Mouse (Mus musculus) olfactory bulb, adult 2 months (tissue): ENCODE results near the gene Gprin3. TPM values are rescaled to one million over a fixed set of nuclear protein-coding genes. Genes with fewer than 3 reads are reported as not detected.

Experiments used
- H3K27ac ChIP-seq: fragments of 200-500 bp; 2 replicates; pipeline ENCODE4 v1.5.1; 2012; ENCODE audit warnings: low read depth, low read length; ENCODE audit not compliant: insufficient read depth
- H3K4me1 ChIP-seq: fragments of 200-500 bp; 2 replicates; pipeline ENCODE4 v1.6.1; 2012; ENCODE audit warnings: low read length; ENCODE audit not compliant: control insufficient read depth, insufficient read depth
- H3K4me3 ChIP-seq: fragments of 200-500 bp; 2 replicates; pipeline ENCODE4 v1.5.1; 2012; ENCODE audit warnings: mild to moderate bottlenecking, low read depth, low read length, moderate library complexity; ENCODE audit not compliant: insufficient read depth
- CTCF ChIP-seq: fragments of 200-500 bp; IDR thresholded peaks from 2 replicates; pipeline ENCODE4 v1.5.1; 2012; ENCODE audit warnings: low read depth, mild to moderate bottlenecking, low read length, moderate library complexity; ENCODE audit not compliant: insufficient read depth
- POLR2A ChIP-seq: fragments of 200-500 bp; IDR thresholded peaks from 2 replicates; pipeline ENCODE4 v1.6.1; 2012; ENCODE audit warnings: mild to moderate bottlenecking, low read depth, low read length, moderate library complexity; ENCODE audit not compliant: insufficient read depth
- WGBS: fragments of 180-500 bp; shearing (Covaris S2); methylation state at CpG from one replicate; pipeline ENCODE4 v1.1.7; 2018; 5-methylcytosine and 5-hydroxymethylcytosine counted together
- polyA plus RNA-seq: library from polyadenylated mRNA; stranded (reverse); fragments of >200 nt; gene quantifications from 2 replicates; pipeline ENCODE4 v1.2.4, GENCODE M21; 2012; ENCODE audit warnings: low replicate concordance; ENCODE audit not compliant: missing spikeins, insufficient read depth, insufficient read length

Gene Gprin3
- polyA plus RNA-seq, 1 experiment = not detected

- TF ChIP-seq POLR2A (no peak), CTCF (no peak)
- 100% methylated on average over 1 of the region's 1 CpGs for WGBS
- H3K27ac ChIP-seq = no peak overlapping the region
- H3K4me3 ChIP-seq = no peak overlapping the region
- peaks cover 8% of the 10 kb centered on the region for H3K4me1 ChIP-seq
Measured at GRCm38 (mm10) chr6:59423836-59424235, 2.3 kb downstream of the Gprin3 start.

- 57% methylated on average over 3 of the region's 3 CpGs for WGBS
- no peak for TF ChIP-seq CTCF
- no peak for TF ChIP-seq POLR2A
- no peak overlapping the region for H3K27ac ChIP-seq
- H3K4me3 ChIP-seq = no peak overlapping the region
- no peaks in the 10 kb centered on the region for H3K4me1 ChIP-seq
Measured at GRCm38 (mm10) chr6:59419264-59419663, 6.8 kb downstream of the Gprin3 start.

GRCm38 (mm10) chr6:59418659-59419058 lies 7.4 kb downstream of the Gprin3 start:
- Histone ChIP-seq H3K27ac (no peak overlapping the region), H3K4me1 (no peaks in the 10 kb centered on the region), H3K4me3 (no peak overlapping the region)
- 85% methylated on average over 2 of the region's 2 CpGs for WGBS
- TF ChIP-seq POLR2A (no peak), CTCF (no peak)

- TF ChIP-seq CTCF (no peak), POLR2A (no peak)
- 95% methylated on average over 6 of the region's 6 CpGs for WGBS
- no peaks in the 10 kb centered on the region for H3K4me1 ChIP-seq
- H3K4me3 ChIP-seq = no peak overlapping the region
- no peak overlapping the region for H3K27ac ChIP-seq
Measured at GRCm38 (mm10) chr6:59414816-59415215, 11.3 kb downstream of the Gprin3 start.

- Histone ChIP-seq H3K4me1 (no peaks in the 10 kb centered on the region), H3K27ac (no peak overlapping the region), H3K4me3 (no peak overlapping the region)
- 19% methylated on average over 13 of the region's 13 CpGs for WGBS
- no peak for TF ChIP-seq POLR2A
- no peak for TF ChIP-seq CTCF
Measured at GRCm38 (mm10) chr6:59412417-59413346, 13.4 kb downstream of the Gprin3 start.

- 36% methylated on average over 3 of the region's 3 CpGs for WGBS
- no peak overlapping the region for H3K27ac ChIP-seq
Measured at GRCm38 (mm10) chr6:59409001-59409700, 16.9 kb downstream of the Gprin3 start.

GRCm38 (mm10) chr6:59407482-59407997 lies 18.6 kb downstream of the Gprin3 start:
- H3K27ac ChIP-seq = no peak overlapping the region

More at GRCm38 (mm10) chr6:59409001-59409700, 16.9 kb downstream of the Gprin3 start:
- TF ChIP-seq POLR2A (no peak), CTCF (no peak)
- Histone ChIP-seq H3K4me3 (no peak overlapping the region), H3K4me1 (no peaks in the 10 kb centered on the region)

GRCm38 (mm10) chr6:59390208-59390607 lies 35.9 kb downstream of the Gprin3 start:
- 87% methylated on average over 3 of the region's 3 CpGs for WGBS
- no peak overlapping the region for H3K4me3 ChIP-seq
- no peaks in the 10 kb centered on the region for H3K4me1 ChIP-seq
- no peak for TF ChIP-seq CTCF
- TF ChIP-seq POLR2A = no peak
- H3K27ac ChIP-seq = no peak overlapping the region

More at GRCm38 (mm10) chr6:59407482-59407997, 18.6 kb downstream of the Gprin3 start:
- WGBS = 94% methylated on average over 4 of the region's 4 CpGs
- no peaks in the 10 kb centered on the region for H3K4me1 ChIP-seq
- TF ChIP-seq CTCF (no peak), POLR2A (no peak)
- no peak overlapping the region for H3K4me3 ChIP-seq

GRCm38 (mm10) chr6:59365300-59365699 lies 60.8 kb downstream of the Gprin3 start:
- no peaks in the 10 kb centered on the region for H3K4me1 ChIP-seq
- H3K4me3 ChIP-seq = no peak overlapping the region
- TF ChIP-seq CTCF (no peak), POLR2A (no peak)
- H3K27ac ChIP-seq = no peak overlapping the region
